Mouse (Mus musculus): ENCODE measurements around the gene Col25a1. TPM values are rescaled to one million over a fixed set of nuclear protein-coding genes. Genes with fewer than 3 reads are reported as not detected.
A peak's percentile ranks its signal among the peaks of the same experiment; 100 is the strongest.

Col25a1 gene
- total RNA-seq, 4 experiments from 2014 or later, result 37.6 to 43.3 (median 39.9) TPM

DNA sequence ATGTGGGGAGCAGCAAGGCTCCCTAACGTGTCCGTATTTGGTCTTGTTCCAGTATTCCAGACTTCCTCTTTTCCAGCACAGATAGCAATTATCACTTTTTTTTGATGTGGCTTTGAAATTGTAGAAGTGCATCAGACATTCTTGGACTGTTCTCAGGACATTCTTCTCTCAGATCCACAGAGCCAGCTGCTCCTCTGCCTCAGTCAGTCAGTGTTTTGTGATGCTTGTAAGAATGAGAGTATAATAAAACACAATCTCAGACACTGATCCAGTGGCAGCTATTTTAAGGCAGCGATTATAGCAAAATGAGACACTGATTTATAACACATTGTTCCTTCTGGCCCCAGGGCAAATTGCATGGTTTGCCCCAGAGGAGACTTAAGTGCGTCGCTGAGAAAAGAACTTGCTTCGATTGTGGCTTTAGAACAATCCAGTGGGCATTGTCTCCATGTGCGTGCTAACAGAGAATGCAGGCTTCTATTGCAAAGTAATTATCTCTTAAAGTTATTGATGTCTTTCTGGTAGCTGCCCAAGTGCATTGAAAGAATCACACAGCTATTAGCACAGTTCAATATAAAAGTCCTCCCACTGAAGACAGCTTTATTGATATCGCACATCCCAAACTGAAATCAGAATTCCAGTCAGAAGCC is 111.5 kb downstream of the Col25a1 start:
- DNase-seq (ENCODE audit: low spot score in 2 of 2), result no peak

DNA sequence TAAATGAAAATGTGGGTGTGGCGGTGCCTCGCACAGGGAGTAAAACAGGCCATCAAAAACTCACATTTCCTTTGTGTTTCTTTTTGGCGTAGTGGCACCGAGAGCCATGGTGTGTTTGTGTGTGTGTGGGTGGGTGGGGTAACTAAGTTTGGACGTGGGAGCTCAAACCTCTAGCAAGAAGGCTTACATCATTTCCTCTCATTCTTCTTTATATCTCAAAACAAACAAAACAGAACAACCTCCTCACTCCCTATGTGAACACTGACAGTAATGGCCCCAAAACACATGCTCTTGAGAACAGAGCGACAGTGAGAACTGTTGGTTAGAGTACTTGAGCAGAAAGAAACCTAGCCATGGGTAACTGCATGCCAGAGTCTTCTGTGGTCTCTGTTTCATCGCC is 121.1 kb downstream of the Col25a1 start:
- DNase-seq (ENCODE audit: low spot score in 2 of 2), result no peak

DNA sequence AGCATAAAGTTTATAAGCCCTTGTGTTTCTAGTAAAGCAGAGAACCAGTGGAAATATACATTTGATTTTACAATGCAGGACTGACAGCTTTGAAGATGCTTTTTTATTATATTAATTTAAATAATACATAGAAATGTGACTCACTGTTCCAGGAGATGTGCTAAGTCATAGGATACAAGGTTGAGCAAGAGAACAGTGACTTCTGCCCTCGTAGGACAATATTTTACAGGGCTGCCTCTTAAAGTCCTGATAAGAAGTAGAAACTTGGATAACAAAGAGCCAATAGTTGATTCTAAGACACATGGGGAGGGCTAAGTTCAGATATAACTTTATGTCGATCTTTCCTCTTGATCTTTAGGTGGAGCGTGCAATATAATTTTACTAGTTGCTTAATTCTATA is 124.8 kb downstream of the Col25a1 start:
- DNase-seq (ENCODE audit: low spot score in 2 of 2), result no peak

DNA sequence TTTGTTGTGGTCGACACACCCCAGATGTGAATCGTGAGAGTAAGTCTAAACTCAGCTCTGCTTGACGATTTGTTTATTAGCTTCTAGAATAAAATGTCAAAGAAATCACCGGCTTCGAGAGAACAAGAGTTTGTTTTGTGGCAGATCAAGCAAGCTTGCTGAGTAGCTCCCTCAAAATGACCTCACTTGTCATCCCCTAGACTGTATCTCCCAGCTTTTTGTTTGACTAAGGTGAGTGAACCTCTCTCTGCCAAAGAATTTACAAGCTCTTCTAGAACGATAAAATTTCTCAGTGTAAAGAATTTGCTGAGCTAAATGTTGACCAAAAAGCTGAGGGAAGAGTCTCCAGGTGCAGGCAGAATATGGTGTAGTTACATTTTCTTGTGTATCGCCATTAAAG is 125.3 kb downstream of the Col25a1 start:
- no peak for DNase-seq (ENCODE audit: low spot score in 2 of 2)

DNA sequence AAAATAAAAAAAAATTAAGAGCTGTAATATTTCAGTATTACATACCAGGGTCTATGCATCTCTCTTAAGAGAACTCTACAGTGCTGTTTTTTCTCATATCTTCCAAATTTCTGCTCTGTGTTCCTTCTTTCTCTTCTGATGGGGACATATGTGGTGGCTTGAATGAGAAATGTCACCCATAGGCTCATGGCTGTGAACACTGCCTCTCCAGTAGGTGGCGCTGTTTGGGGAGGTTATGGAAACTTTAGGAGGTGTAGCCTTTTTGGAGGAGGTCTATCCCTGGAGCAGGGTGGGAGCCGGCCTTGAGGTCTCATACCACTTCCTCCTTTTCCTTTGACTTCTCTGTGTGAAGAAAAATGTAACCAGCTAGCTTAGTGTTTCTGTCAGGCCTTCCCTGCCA is 128.4 kb downstream of the Col25a1 start:
- DNase-seq (ENCODE audit: low spot score in 2 of 2), result no peak

DNA sequence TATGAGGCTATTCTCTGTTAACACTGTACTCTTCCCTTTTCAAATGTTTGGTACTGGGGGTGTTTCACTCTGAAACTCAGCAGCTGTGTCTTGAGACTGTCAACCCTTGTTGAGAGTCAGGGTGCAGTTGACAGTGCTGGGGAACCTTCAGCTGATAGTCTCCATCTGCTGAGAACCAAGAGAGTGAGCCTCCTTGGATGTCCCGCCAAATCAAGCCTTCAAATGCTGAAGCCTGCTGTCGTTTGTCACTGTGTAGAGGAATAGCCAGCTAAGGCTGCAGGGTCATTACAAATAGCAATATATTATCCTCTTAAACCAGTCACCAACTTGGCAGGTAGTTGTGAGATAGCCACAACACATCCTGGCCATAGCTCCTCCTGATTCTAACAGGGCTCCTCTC is 129.0 kb downstream of the Col25a1 start:
- DNase-seq (ENCODE audit: low spot score in 2 of 2), result no peak

DNA sequence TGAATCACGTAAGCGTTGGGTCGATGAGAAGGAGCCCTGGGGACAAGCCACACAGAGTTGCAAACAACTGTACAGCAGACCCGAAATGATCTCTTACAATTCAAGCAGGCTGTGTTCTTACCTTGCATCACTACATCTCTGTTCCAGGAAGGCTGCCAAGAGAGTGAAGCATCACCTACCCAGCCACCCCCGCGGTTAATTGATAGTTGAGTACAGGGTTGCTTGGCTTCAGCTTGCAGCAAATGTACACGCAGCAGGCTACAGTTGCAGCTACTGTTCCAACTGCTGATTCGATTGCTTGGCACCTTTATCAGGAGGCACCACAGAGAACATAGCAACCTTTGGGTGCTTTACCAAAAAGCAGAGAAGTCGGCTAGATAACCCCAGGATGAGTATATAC is 133.8 kb downstream of the Col25a1 start:
- DNase-seq (ENCODE audit: low spot score in 2 of 2), result peak in 1 of 2 experiments; percentile 38

DNA sequence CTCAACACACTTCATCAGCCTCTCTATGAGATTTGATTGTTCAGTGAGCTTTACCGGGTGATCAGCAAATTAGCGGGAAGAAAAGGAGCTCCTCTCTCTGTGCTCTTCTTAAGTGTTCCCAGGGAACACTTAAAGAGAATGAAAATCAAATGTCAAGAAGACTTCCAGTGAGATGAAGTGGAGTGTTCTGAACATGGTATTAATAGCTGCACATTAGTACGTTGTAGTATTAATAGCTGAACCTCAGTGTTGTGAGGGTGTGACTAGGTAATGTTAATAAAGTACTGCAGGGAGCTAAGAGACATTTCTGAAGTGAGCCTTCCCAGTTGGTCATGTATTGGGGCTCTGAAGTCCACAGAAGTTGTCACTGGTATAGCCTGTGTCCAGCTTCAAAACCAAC is 139.2 kb downstream of the Col25a1 start:
- no peak for DNase-seq (ENCODE audit: low spot score in 2 of 2)

- no peak for DNase-seq (ENCODE audit: low spot score in 2 of 2)
Measured at GRCm38 (mm10) chr3:130273949-130274348, 142.6 kb downstream of the Col25a1 start.

DNA sequence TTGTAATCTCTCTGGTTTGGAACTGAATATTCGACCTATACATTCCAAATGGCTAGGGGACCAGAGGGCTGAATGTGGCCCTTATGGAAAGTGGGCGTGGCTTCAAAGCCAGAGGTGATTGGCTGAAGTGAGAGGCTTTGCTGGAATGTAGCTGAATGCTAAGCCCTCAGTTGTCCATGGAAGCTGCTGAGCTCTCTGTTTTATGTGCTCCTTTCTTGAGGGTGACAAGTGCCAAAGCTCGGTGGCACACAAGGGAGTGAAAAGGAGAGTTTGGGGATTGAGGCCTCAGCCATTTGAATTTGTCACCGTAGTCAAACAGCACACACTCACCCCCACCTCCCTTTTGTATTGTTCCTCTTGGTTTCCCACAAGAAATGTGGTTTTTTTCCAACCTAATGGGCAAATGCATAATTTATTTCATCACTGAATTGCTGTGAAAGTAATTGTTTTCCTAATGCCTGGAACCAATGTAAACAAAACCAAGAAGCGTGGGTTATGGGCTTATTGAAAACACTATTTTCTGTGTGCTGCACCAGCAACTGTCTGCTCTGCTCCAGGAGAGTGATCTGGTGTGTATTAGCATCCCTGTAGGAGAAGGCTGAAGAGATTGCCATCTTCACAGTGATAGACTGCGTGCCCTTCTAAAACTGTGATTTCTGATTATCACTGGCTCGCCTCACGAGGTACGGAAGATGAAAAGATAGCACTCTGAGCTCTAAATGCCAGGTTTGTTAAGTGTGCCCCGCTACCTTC is 147.2 kb downstream of the Col25a1 start:
- no peak for DNase-seq (ENCODE audit: low spot score in 2 of 2)

GRCm38 (mm10) chr3:130283011-130283760 is 151.9 kb downstream of the Col25a1 start:
- DNase-seq (ENCODE audit: low spot score in 2 of 2), result no peak

DNA sequence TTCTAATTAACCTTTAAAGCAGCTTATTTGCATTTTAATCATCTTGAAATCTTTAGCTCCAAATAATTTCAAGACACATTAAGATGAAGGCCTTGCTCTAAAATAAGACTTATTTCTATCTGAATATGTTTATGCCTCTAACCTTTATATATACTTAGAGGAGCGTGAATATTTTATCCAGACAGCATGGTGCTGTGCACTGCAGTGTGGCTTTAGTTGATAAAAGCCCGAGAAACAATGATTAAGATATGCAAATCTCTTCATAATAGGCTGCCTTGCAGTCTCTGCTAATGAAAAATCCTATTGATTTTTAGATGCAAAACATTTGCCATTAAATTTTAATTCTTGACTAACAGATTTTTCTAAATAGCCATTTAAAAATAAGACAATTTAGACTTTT is 156.8 kb downstream of the Col25a1 start:
- DNase-seq (ENCODE audit: low spot score in 2 of 2), result no peak

- DNase-seq (ENCODE audit: low spot score in 2 of 2), result no peak
Measured at GRCm38 (mm10) chr3:130288756-130289155, 157.5 kb downstream of the Col25a1 start.

GRCm38 (mm10) chr3:130289220-130289619 is 157.9 kb downstream of the Col25a1 start:
- no peak for DNase-seq (ENCODE audit: low spot score in 2 of 2)

DNA sequence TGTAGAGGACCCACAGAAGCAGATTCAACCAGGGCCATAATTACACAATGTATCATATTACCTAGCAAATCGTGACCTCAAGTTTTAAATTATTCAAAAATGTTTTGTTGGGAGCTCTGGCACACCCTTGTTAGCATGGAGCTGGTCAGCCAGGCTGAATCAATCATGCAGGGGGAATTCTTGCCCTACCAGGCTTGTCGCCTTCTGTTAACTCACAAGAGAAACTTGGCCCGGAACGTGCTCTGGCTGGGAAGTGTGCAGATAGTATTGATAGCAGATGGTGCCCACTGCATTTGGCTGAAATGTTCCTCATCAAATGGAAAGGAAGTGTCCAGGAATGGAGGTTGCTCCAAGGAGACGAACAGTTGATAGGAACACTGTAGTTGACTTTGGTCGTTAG is 158.9 kb downstream of the Col25a1 start:
- DNase-seq (ENCODE audit: low spot score in 2 of 2), result no peak

DNA sequence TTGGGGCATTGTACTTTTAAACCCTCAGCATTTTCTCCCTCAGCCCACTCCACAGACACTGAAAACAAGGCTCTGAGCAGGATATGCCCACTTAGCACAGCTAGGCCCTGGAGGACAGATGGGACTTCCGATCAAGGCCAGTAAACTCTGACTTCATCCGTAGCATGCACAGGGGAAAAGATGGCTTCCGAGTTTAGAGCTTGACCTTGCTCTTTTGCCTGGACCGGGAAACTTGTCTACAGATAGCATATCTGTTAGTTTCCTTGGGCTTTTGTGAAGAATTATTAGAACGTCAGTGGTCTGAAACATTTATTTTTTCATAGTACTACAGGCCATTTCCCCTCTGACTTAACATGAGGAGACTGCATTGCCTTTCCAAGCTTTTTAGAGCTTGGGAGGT is 159.4 kb downstream of the Col25a1 start:
- DNase-seq (ENCODE audit: low spot score in 2 of 2), result no peak

- DNase-seq (ENCODE audit: low spot score in 2 of 2), result no peak
Measured at GRCm38 (mm10) chr3:130291926-130292325, 160.6 kb downstream of the Col25a1 start.

DNA sequence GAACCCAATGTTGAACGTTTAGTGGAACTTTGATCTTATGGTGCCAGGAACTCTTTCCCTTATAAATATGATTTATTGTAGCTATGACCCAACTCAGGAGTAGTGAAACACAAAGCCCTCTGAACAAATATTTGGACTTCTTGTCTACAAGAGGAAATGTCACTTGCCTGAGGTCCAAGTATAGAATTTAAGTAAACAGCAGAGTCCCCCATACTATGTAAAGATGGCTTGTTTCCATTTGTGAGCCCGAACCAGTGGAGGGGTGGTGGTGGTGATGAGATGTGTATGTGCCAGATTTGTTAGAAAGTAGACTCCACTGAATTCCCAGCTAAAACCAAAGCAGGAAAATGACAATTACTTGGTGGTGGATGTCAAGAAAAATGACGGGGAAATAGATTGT is 169.2 kb downstream of the Col25a1 start:
- DNase-seq (ENCODE audit: low spot score in 2 of 2), result no peak

DNA sequence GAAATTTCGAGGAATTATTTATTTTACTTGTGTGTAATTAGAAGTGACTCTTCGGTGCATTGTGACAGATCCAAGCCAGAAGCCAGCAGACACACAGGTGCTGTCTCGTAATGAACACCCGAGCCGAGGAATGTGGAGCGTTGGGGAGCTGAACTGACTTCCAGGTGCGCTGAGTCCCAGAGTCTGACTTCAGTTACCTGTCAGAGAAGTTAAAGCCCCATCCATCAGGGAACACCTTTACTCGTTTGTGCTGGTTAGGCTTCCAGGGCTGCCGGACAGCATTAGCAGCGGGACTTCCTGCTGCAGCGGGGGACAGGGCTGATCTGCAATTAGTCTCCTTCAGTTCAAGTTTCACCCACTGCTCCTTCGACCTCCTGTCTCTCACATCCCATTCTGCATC is 172.3 kb downstream of the Col25a1 start:
- DNase-seq (ENCODE audit: low spot score in 2 of 2), result no peak

- no peak for DNase-seq (ENCODE audit: low spot score in 2 of 2)
Measured at GRCm38 (mm10) chr3:130304827-130305226, 173.5 kb downstream of the Col25a1 start.

DNA sequence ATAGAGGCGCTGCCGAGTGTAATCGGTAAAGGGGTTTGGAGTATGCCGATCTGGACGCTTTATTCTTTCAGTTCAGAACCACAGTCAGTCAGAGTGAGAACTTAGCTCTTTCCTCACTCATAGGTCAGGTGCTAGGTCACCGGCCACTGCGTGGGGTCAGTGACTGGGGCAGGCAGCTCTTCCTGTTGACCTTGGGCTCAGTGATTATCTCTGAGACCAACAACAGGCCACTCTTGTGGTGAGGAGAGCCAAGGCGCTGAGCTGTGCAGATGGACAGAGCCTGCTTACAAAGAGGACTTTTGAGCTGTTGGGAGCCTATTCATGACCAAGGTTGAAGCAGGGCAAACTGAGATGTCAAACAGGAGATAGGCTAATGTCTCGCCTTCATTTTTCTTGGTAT is 174.4 kb downstream of the Col25a1 start:
- no peak for DNase-seq (ENCODE audit: low spot score in 2 of 2)

- no peak for DNase-seq (ENCODE audit: low spot score in 2 of 2)
Measured at GRCm38 (mm10) chr3:130309277-130309676, 178.0 kb downstream of the Col25a1 start.
